Mouse (Mus musculus) heart, adult 18-20 months (tissue): ENCODE data around the gene Ptprf. TPM values are rescaled to one million over a fixed set of nuclear protein-coding genes. Genes with fewer than 3 reads are reported as not detected.
A peak's percentile ranks its signal among the peaks of the same experiment; 100 is the strongest.

Experiments
- DNase-seq, 2 experiments: peaks; one replicate each; pipeline ENCODE4 v3.0.0; 2021 to 2022; ENCODE audit warnings: mixed read lengths in 1 of 2
- total RNA-seq, 2 experiments: library from RNA; stranded (reverse); gene quantifications; 2 replicates each; pipeline ENCODE4 v1.2.3; 2021

Gene Ptprf
- total RNA-seq, 2 experiments from 2014 or later = 3.5 to 7.0 TPM

DNA sequence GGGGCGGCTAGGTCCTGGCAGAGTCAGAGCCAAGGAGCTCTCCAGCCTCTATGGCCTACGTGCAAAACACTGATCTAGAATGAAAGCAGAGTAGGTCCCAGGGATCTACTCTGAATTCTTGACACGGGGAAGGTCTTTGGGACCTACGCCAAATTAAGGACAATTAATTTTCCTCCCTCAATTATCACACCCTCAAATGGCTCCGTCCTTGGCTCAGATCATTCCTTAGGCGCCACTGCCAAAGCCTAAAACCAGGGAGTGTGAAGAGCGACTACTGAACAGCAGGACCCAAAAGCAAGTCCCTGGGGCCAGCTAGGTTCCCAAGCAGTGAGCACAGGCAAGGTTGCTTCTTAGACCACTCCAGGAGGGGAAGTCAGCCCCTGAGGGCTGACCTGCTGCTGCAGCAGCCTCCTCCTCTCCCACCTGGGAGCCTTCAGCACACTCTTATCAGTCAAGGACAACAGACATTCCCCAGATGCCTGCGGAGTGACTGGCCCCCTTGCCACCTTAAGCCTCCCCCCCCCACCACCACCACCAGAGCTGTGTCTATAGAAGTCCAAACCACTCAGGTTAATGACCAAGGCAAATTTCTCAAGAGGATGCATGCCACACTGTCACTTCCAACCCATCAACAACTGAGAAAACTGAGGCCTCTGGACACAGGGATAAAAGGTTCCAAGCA lies 31.3 kb downstream of the Ptprf start:
- DNase-seq = no peak

DNA sequence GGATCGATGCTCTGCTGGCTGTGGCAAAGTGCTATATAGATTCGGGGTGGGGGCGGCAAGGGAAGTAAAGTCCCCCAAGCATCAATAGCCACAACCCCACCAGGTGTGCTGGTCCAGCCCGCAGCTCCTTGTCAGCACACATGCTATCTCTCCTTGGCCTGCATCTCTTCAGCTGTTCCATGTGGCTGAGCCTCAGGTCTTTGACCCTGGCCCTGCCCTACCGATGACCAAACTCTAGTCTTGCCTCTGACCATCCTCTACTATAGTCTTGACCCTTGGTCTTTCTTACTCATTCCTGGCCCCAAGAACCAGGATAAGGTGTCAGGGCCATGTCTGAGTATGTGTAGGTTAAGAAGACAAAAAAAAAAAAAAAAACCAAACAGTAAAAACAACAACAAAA lies 33.2 kb downstream of the Ptprf start:
- no peak for DNase-seq

DNA sequence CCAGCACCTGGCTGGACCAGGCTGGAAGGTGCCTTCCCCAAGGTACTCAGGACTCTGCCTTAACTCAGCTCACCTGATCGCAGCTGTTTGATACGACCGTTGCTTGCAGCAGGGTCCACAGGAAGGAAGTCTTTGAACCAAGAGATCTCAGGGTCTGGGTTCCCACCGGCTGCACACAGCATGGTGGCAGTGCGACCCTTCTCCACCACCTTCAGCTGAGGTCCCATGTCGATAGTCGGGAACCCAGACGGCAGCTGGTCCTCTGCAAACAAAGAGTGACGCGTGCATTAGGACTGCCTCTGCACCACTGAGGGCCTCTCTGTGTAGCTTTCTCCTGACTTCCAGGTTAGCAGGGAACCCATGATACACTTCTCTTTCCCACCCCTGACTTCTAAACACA lies 33.8 kb downstream of the Ptprf start:
- no peak for DNase-seq

- no peak for DNase-seq
Measured at GRCm38 (mm10) chr4:118256217-118256616, 35.0 kb downstream of the Ptprf start.

GRCm38 (mm10) chr4:118254953-118255352 lies 36.3 kb downstream of the Ptprf start:
- DNase-seq = no peak

GRCm38 (mm10) chr4:118247323-118247722 lies 43.9 kb downstream of the Ptprf start:
- peak in 1 of 2 experiments; percentile 48 for DNase-seq

GRCm38 (mm10) chr4:118245847-118246246 lies 45.4 kb downstream of the Ptprf start:
- peak in 1 of 2 experiments; percentile 33 for DNase-seq

DNA sequence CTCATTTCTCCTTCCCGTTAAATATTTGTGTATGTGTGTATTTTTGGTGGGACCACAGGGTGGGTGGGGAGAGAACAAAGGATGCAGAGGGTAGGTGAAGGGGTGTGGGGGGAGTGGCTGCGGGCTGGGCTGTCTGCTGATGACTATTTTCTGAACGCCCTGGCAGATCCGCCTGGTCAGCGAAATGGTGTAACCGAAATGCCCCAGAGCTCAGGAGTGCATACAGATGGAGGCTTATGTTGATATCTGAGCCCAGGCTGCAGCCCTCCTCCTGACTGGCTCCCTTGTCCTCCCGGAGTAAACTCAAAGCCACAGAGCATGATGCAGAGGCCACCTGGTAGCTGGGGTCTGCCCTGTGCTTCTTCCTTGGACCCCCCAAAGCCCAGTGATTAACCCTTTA lies 47.4 kb downstream of the Ptprf start:
- no peak for DNase-seq

DNA sequence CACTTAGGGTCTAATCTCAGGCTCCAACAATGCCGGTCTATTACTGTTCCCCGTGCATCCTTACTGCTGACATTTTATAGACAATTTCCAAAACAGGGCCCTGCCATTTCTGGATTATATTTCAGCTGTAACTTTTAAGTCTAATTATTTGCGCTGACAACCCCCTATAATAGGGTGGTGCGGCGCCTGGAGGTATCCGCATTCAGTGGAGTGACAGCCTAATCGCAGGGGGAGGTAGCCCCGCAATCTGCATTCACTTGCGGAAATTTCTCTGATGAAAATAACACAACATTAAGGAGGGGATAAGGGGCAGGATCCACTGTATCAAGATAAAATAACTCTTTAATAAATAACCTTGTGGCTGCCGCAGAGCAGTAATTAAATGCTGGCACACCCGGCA lies 47.9 kb downstream of the Ptprf start:
- no peak for DNase-seq

- DNase-seq = no peak
Measured at GRCm38 (mm10) chr4:118239960-118240689, 51.1 kb downstream of the Ptprf start.

GRCm38 (mm10) chr4:118238666-118239065 lies 52.5 kb downstream of the Ptprf start:
- DNase-seq = no peak

- no peak for DNase-seq
Measured at GRCm38 (mm10) chr4:118236871-118237270, 54.3 kb downstream of the Ptprf start.

DNA sequence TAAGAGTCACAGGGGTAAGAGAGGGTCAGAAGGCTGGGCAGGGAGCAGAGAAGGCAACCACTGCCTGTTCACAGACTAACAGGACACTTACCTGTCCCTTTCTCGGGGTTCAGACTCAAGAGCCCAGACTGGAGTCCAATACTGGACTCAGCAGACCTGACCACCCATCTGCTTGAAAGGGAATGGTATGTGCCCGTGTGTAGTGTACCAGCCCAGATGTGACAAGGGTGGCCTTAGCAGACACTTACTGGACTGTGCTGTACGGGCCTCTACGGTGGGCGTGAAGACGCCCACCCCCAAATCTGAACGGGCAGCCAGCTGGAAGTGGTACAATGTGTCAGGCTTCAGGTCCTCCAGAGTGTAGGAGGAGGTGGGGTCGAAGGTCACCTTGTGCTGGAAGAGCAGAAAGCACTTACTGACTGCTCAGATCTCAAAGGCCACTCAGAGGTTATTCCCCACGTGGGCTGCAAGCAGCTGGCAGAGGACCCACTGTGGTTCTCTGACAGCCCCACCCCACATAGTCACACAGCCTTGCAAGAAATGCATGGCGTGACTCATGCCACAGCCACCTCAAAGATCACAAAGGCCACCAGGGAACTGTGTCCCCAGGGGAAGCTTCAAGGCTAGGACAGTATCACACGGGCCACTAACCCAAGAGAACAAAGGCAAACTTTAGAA lies 56.4 kb downstream of the Ptprf start:
- DNase-seq = no peak

DNA sequence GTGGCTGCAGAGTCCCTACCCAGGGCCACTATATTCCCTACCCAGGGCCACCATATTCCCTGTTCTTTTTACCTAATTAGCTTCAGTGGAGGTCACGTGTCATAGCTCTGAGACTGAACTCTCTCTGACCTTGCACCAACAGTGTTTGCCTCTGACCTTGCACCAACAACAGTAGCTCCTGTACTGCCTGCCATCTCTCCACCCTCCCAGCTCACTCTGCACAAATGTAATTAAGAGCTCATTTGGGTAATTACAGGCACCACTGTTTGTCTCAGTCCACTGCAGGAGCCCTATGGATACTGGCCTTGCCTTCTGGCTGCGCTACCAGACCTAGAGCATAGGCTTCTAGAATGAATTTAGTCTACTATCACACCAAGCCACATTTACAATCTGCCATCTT lies 57.3 kb downstream of the Ptprf start:
- no peak for DNase-seq

DNA sequence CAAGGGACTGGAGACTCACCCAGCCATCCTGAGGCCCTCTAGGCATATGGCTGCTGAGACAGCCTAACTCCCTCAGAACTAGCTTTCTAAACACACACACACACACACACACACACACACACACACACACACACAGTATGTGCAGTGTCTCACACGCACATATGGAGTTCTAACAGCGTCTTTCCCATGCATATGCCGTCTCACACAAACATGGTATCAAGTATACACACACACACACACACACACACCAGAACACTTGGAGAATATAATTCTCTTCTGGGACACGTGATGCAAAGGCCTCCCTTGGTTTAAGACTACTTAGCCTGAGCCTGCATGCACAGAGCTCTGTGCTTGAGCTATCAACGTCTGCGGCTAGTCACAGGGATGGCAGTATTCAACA lies 59.3 kb downstream of the Ptprf start:
- DNase-seq = no peak

- no peak for DNase-seq
Measured at GRCm38 (mm10) chr4:118229035-118229770, 62.0 kb downstream of the Ptprf start.

DNA sequence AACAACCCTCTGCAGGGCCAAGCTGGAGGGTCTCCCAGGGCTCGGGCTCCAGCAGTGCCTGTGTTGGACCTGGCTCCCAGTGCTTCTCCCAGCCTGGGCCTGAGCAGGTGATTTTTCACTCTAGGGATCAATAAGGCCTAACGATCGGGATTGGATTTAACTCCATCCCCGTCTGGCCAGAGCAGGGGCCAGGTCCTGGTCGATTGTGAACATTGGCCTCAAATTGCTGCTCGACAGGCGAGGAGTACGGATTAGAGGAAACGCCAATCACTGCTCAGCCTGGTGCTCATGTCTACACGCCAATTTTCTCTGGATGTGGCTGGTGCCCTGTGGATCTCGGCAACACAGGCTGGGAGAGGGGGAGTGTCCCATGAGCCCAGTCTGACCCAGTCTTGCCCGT lies 63.8 kb downstream of the Ptprf start:
- no peak for DNase-seq

DNA sequence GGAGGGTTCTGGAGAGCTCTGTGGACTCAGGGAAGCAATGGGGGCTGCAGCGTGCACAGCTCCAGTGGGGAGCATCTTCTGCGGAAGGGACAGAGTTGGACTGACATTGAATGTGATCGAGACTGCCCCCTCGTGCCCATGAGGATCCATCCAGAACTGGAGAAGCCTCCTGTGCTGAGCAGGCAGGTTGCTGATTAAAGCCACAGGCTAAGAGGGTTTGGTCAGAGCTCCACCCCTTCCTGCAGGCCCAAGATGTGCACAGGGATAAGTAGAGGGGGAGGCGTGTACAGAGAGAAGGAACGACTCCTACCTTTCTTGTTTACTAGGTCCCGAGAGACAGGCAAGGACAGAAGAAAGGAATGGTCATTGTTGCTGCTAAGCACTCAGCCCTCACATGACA lies 69.9 kb downstream of the Ptprf start:
- DNase-seq = no peak

GRCm38 (mm10) chr4:118220756-118221155 lies 70.4 kb downstream of the Ptprf start:
- DNase-seq = no peak

- DNase-seq = no peak
Measured at GRCm38 (mm10) chr4:118219487-118219886, 71.7 kb downstream of the Ptprf start.

- no peak for DNase-seq
Measured at GRCm38 (mm10) chr4:118218521-118218920, 72.7 kb downstream of the Ptprf start.

DNA sequence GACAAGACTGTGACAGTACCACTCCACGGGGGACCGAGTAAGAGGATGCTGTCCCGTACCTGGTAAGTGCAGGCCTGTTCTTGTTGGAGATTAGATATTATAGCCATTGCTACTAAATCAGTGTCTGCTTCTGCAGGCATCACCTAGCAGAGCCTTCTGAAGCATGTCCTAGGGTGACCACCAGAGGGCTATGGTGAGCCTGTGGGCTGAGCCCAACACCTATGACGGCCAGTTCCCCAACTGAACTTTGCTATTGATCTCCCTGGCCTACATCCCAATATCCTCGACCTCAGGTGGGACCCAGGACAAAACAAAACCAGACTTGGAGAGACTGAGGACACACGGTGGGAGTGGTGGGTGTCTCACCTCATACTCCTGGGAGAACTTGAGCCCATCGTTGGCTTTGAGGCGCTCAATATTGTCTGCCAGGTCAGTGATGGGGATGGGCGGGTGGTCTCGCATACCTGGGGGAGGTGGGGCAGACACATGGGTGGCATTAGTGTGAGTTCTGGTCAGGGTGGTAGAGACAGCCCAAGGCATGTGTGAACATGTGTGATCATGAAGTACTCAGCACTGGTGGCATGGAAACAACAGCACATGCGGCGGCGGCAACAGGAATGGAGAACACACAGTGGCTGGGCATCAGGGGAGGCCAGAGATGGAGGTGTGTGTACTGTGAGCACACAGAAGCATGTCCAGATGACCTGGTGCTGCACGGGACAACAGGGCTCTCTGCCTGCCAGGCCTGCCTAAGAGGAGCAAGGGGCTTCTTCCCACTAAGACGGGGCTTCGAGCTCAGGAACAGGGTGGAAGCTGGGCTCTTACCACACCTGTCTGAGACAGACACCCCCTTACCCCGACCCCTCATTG lies 74.2 kb downstream of the Ptprf start:
- peak; percentile 52 to 77 for DNase-seq
